Mouse (Mus musculus): ENCODE data around the gene Rbbp4.

GRCm38 (mm10) chr4:129379805-129380204, 44.6 kb upstream of the Rbbp4 start:
- no peak for TF ChIP-seq CTCF (IDR thresholded peaks at IDR 0.05; ENCODE audit: low read depth)
- no peak for TF ChIP-seq EP300 (optimal IDR thresholded peaks at IDR 0.05)
